Mouse (Mus musculus) left cerebral cortex, adult 2 months (tissue): ENCODE measurements around the gene Birc3. TPM values are rescaled to one million over a fixed set of nuclear protein-coding genes. Genes with fewer than 3 reads are reported as not detected.

ENCODE experiments used
- DNase-seq, 2 experiments: peaks; one replicate each; pipeline ENCODE4 v3.0.0; 2021 to 2022; ENCODE audit warnings: low spot score in 2 of 2, mixed read lengths in 1 of 2; ENCODE audit errors: extremely low spot score in 1 of 2
- H3K27ac ChIP-seq: fragments of 200-600 bp; 2 replicates; pipeline ENCODE4 v1.8.1; 2022
- H3K4me3 ChIP-seq: fragments of 200-600 bp; 2 replicates; pipeline ENCODE4 v1.8.1; 2022
- CTCF ChIP-seq: fragments of 200-600 bp; IDR thresholded peaks from 2 replicates; pipeline ENCODE4 v1.8.1; 2022; ENCODE audit warnings: antibody characterized with exemption, mild to moderate bottlenecking, moderate library complexity
- intact Hi-C: fragments of 180-260 bp; cut with DNase I; formaldehyde crosslinking; loops from one replicate; pipeline ENCODE4 v1.15.1; 2025
- total RNA-seq, 2 experiments: library from RNA; stranded (reverse); gene quantifications; 2 replicates each; pipeline ENCODE4 v1.2.3; 2021

Birc3 gene
- total RNA-seq, 2 experiments from 2014 or later = 2.9 to 3.9 TPM

- peak overlapping the region; percentile 100 for H3K27ac ChIP-seq
- TF ChIP-seq CTCF = no peak
- intact Hi-C loops = loop anchor here (5.0 to 10.0 kb wide), 4 partner anchors 116 to 652 kb away; partner anchors contain the start of genes Cep126, Cfap300, Dcun1d5 and Dync2h1
- peak; percentile 45 to 46 for DNase-seq
- peak overlapping the region; percentile 90 for H3K4me3 ChIP-seq
Observed at GRCm38 (mm10) chr9:7836331-7836730, 36.7 kb downstream of the Birc3 start.

GRCm38 (mm10) chr9:7835302-7835701 lies 37.7 kb downstream of the Birc3 start:
- intact Hi-C loops = loop anchor here (2.0 to 10.0 kb wide), 5 partner anchors 71 to 651 kb away; partner anchors contain the start of genes Cep126, Cfap300, Dcun1d5 and Dync2h1

GRCm38 (mm10) chr9:7833421-7833820 lies 39.6 kb downstream of the Birc3 start:
- no peak for DNase-seq
- intact Hi-C loops = loop anchor here (10.0 kb wide), 1 partner anchor 649 kb away; the partner anchor contains the start of genes Dcun1d5 and Dync2h1
- peak; percentile 10 for TF ChIP-seq CTCF
- Histone ChIP-seq H3K27ac (no peak overlapping the region), H3K4me3 (peak overlapping the region; percentile 1; the same call in 1 of the 2 replicates)

More at GRCm38 (mm10) chr9:7835302-7835701, 37.7 kb downstream of the Birc3 start:
- H3K4me3 ChIP-seq = no peak overlapping the region; the same call in 1 of the 2 replicates
- TF ChIP-seq CTCF = no peak
- DNase-seq = no peak
- no peak overlapping the region for H3K27ac ChIP-seq

GRCm38 (mm10) chr9:7829531-7830528 lies 43.2 kb downstream of the Birc3 start:
- no peak for DNase-seq
- no peak overlapping the region for H3K4me3 ChIP-seq
- intact Hi-C loops = loop anchor here (10.0 kb wide), 1 partner anchor 645 kb away; the partner anchor contains the start of genes Dcun1d5 and Dync2h1

GRCm38 (mm10) chr9:7828706-7829105 lies 44.3 kb downstream of the Birc3 start:
- Histone ChIP-seq H3K27ac (no peak overlapping the region), H3K4me3 (no peak overlapping the region)
- intact Hi-C loops = no loop called here
- TF ChIP-seq CTCF = no peak
- DNase-seq = no peak

More at GRCm38 (mm10) chr9:7829531-7830528, 43.2 kb downstream of the Birc3 start:
- no peak overlapping the region for H3K27ac ChIP-seq
- TF ChIP-seq CTCF = no peak

GRCm38 (mm10) chr9:7824916-7825315 lies 48.1 kb downstream of the Birc3 start:
- DNase-seq = no peak
- Histone ChIP-seq H3K27ac (no peak overlapping the region), H3K4me3 (no peak overlapping the region)
- TF ChIP-seq CTCF = no peak
- intact Hi-C loops = no loop called here

- intact Hi-C loops = no loop called here
- H3K27ac ChIP-seq = no peak overlapping the region
- TF ChIP-seq CTCF = peak; percentile 20
- no peak overlapping the region for H3K4me3 ChIP-seq
- DNase-seq = no peak
Observed at GRCm38 (mm10) chr9:7822758-7823157, 50.2 kb downstream of the Birc3 start.

GRCm38 (mm10) chr9:7805101-7805506 lies 67.9 kb downstream of the Birc3 start:
- TF ChIP-seq CTCF = no peak
- no peak for DNase-seq
- H3K27ac ChIP-seq = no peak overlapping the region
- H3K4me3 ChIP-seq = no peak overlapping the region
- intact Hi-C loops = no loop called here

Other genes with a start within 250 kb of the Birc3 start
- not detected for gene Mmp20, start 245.0 kb downstream of the Birc3 start, total RNA-seq
- not detected for gene Mmp7, start 181.1 kb downstream of the Birc3 start, total RNA-seq
- gene Tmem123, start 109.1 kb downstream of the Birc3 start, total RNA-seq = 10 to 100 TPM in 1 of 2 experiments, 1 to 10 TPM in 1; 9.3 to 10.9 TPM
- 10 to 100 TPM; 31.0 to 38.1 TPM for gene Birc2, start 36.1 kb downstream of the Birc3 start, total RNA-seq
- gene Yap1, start 131.4 kb upstream of the Birc3 start, total RNA-seq = 10 to 100 TPM; 16.1 to 17.5 TPM
- gene Cfap300, start 169.6 kb upstream of the Birc3 start, total RNA-seq = 1 to 10 TPM; 8.8 to 9.3 TPM